Mouse (Mus musculus): ENCODE results near the gene Baz1b. TPM values are rescaled to one million over a fixed set of nuclear protein-coding genes. Genes with fewer than 3 reads are reported as not detected.

The Baz1b gene
- polyA plus RNA-seq, 1 experiment from 2014 or later, result 50.8 TPM

DNA sequence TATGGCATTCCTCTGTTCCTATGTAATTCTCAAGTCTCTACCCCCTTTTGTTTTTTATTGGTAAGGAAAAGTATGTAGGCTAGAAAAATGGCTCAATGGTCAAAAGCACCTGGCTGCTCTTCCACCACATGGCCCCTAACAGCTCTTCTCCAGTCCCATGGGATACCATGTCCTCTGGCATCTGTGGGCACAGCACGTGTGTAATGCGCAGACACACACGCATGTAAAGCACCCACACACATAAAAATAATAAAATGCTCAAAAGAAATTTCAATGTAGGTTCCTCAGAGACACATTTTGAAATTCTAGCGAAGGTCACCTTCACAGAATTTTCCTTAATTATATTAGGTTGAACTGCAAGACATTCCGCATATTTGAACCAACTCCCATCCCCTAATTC is 17.6 kb upstream of the Baz1b start:
- Histone ChIP-seq H3K27me3 (replicated peaks; ENCODE audit: control insufficient read depth, insufficient read depth, low read length) (no peaks in the 10 kb centered on the region), H3K4me2 (peak overlapping the region; percentile 89), H3K9me3 (ENCODE audit: control insufficient read depth, low read length) (no peaks in the 10 kb centered on the region), H3K4me1 (replicated peaks; ENCODE audit: control insufficient read depth, insufficient read depth, low read length) (peaks cover 18% of the 10 kb centered on the region), H3K36me3 (ENCODE audit: control insufficient read depth, insufficient read depth, low read length) (peaks cover 13% of the 10 kb centered on the region), H3K27ac (ENCODE audit: low read depth, low read length) (peak overlapping the region; percentile 91), H3K4me3 (ENCODE audit: low read depth, low read length) (peak overlapping the region; percentile 71), H3K9ac (ENCODE audit: low read depth, low read length) (peak overlapping the region; percentile 88)
- ATAC-seq (replicated peaks; ENCODE audit: low FRiP score), result no peak
- 87% methylated on average over 5 of the region's 5 CpGs for WGBS
- DNase-seq (ENCODE audit: low spot score), result no peak

DNA sequence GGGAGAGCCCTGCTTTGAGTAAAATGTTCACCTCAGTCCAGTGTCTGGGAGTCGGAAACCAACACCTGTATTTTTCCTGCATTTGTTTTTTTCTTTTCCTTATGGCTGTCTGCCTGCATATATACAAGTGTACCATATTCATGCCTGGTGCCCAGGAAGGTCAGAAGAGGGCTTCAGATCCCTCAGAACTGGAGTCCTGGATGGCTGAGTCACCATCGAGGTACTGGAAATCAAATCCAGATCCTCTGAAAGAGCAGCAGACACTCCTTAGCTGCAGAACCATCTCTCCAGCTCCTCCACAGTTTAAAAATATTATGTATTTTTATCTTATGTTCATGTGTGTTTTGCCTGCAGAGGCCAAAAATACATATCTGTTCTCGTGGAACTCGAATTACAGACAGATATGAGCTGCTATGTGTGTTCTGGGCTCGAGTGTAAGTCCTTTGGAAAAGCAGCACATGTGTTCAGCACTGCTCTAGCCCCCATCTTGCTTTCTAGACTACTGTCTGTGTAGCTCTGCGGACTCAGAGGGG is 15.3 kb upstream of the Baz1b start:
- H3K27ac ChIP-seq (ENCODE audit: low read depth, low read length), result no peak overlapping the region
- H3K4me1 ChIP-seq (replicated peaks; ENCODE audit: control insufficient read depth, insufficient read depth, low read length), result peaks cover 18% of the 10 kb centered on the region
- no peak overlapping the region for H3K4me2 ChIP-seq
- no peak overlapping the region for H3K9ac ChIP-seq (ENCODE audit: low read depth, low read length)
- no peak overlapping the region for H3K4me3 ChIP-seq (ENCODE audit: low read depth, low read length)
- ATAC-seq (replicated peaks; ENCODE audit: low FRiP score) (no peak), DNase-seq (ENCODE audit: low spot score) (no peak)
- WGBS, result 87% methylated on average over 6 of the region's 6 CpGs
- no peaks in the 10 kb centered on the region for H3K27me3 ChIP-seq (replicated peaks; ENCODE audit: control insufficient read depth, insufficient read depth, low read length)
- H3K9me3 ChIP-seq (ENCODE audit: control insufficient read depth, low read length), result no peaks in the 10 kb centered on the region
- H3K36me3 ChIP-seq (ENCODE audit: control insufficient read depth, insufficient read depth, low read length), result peaks cover 20% of the 10 kb centered on the region

DNA sequence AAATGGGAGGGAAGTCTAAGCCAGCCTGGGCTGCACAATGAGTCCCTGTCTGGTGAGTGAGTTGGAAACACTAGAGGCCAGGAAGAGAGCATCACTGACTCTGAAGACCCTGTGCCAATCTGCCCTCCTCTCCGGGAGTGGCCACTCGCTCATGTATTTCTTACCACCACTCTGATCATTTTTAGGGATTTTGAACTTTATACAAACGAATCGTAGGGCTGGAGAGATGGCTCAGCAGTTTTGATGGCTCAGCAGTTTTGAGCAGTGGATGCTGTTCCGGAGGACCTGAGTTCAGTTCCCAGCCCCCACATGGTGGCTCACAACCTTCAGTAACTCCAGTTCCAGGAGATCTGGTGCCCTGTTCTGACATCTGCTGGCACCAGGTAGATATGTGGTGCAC is 14.1 kb upstream of the Baz1b start:
- Histone ChIP-seq H3K4me3 (ENCODE audit: low read depth, low read length) (no peak overlapping the region), H3K9me3 (ENCODE audit: control insufficient read depth, low read length) (no peaks in the 10 kb centered on the region), H3K4me2 (no peak overlapping the region), H3K27ac (ENCODE audit: low read depth, low read length) (no peak overlapping the region), H3K27me3 (replicated peaks; ENCODE audit: control insufficient read depth, insufficient read depth, low read length) (no peaks in the 10 kb centered on the region), H3K36me3 (ENCODE audit: control insufficient read depth, insufficient read depth, low read length) (peaks cover 29% of the 10 kb centered on the region), H3K4me1 (replicated peaks; ENCODE audit: control insufficient read depth, insufficient read depth, low read length) (peaks cover 15% of the 10 kb centered on the region), H3K9ac (ENCODE audit: low read depth, low read length) (no peak overlapping the region)
- WGBS, result 96% methylated on average over 5 of the region's 5 CpGs
- ATAC-seq (replicated peaks; ENCODE audit: low FRiP score) (no peak), DNase-seq (ENCODE audit: low spot score) (no peak)

- H3K9ac ChIP-seq (ENCODE audit: low read depth, low read length), result no peak overlapping the region
- peaks cover 39% of the 10 kb centered on the region for H3K36me3 ChIP-seq (ENCODE audit: control insufficient read depth, insufficient read depth, low read length)
- DNase-seq (ENCODE audit: low spot score) (no peak), ATAC-seq (replicated peaks; ENCODE audit: low FRiP score) (no peak)
- H3K4me2 ChIP-seq, result no peak overlapping the region
- no peak overlapping the region for H3K27ac ChIP-seq (ENCODE audit: low read depth, low read length)
- no peaks in the 10 kb centered on the region for H3K27me3 ChIP-seq (replicated peaks; ENCODE audit: control insufficient read depth, insufficient read depth, low read length)
- H3K4me1 ChIP-seq (replicated peaks; ENCODE audit: control insufficient read depth, insufficient read depth, low read length), result peaks cover 5% of the 10 kb centered on the region
- H3K4me3 ChIP-seq (ENCODE audit: low read depth, low read length), result no peak overlapping the region
- no peaks in the 10 kb centered on the region for H3K9me3 ChIP-seq (ENCODE audit: control insufficient read depth, low read length)
Measured at GRCm38 (mm10) chr5:135175086-135175485, 12.0 kb upstream of the Baz1b start.

DNA sequence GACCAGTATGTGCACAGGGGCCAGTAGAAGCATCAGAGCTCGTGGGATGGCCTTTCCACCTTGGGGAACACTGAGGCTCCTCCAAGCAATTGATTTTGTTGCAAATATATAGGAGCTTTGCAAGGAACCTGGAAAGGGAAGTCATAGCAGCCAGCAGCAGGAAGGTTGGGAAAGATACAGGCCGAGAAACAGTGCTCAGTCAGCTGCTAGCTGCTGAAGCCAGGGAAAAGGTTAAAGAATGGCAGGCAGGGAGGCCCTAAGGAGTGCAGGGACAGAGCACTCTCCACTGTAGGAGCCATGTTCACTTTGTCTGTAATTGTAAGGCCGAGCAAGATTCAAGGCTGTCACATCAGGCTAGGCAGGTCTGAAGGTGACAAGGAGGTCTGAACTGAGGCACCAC is 8.5 kb upstream of the Baz1b start:
- Histone ChIP-seq H3K36me3 (ENCODE audit: control insufficient read depth, insufficient read depth, low read length) (peaks cover 47% of the 10 kb centered on the region), H3K4me3 (ENCODE audit: low read depth, low read length) (no peak overlapping the region)

GRCm38 (mm10) chr5:135178996-135179395 is 8.1 kb upstream of the Baz1b start:
- Histone ChIP-seq H3K4me2 (no peak overlapping the region), H3K4me3 (ENCODE audit: low read depth, low read length) (no peak overlapping the region), H3K36me3 (ENCODE audit: control insufficient read depth, insufficient read depth, low read length) (peaks cover 46% of the 10 kb centered on the region), H3K9me3 (ENCODE audit: control insufficient read depth, low read length) (no peaks in the 10 kb centered on the region), H3K27ac (ENCODE audit: low read depth, low read length) (no peak overlapping the region), H3K4me1 (replicated peaks; ENCODE audit: control insufficient read depth, insufficient read depth, low read length) (no peaks in the 10 kb centered on the region), H3K27me3 (replicated peaks; ENCODE audit: control insufficient read depth, insufficient read depth, low read length) (no peaks in the 10 kb centered on the region), H3K9ac (ENCODE audit: low read depth, low read length) (no peak overlapping the region)
- 95% methylated on average over 4 of the region's 4 CpGs for WGBS
- DNase-seq (ENCODE audit: low spot score) (no peak), ATAC-seq (replicated peaks; ENCODE audit: low FRiP score) (no peak)

More for the DNA sequence above, 8.5 kb upstream of the Baz1b start:
- H3K27ac ChIP-seq (ENCODE audit: low read depth, low read length), result no peak overlapping the region
- DNase-seq (ENCODE audit: low spot score), result no peak
- ATAC-seq (replicated peaks; ENCODE audit: low FRiP score), result no peak
- no peaks in the 10 kb centered on the region for H3K9me3 ChIP-seq (ENCODE audit: control insufficient read depth, low read length)
- no peaks in the 10 kb centered on the region for H3K4me1 ChIP-seq (replicated peaks; ENCODE audit: control insufficient read depth, insufficient read depth, low read length)
- no peak overlapping the region for H3K4me2 ChIP-seq
- no peaks in the 10 kb centered on the region for H3K27me3 ChIP-seq (replicated peaks; ENCODE audit: control insufficient read depth, insufficient read depth, low read length)
- WGBS, result 77% methylated on average over 3 of the region's 3 CpGs
- H3K9ac ChIP-seq (ENCODE audit: low read depth, low read length), result no peak overlapping the region

- peaks cover 44% of the 10 kb centered on the region for H3K36me3 ChIP-seq (ENCODE audit: control insufficient read depth, insufficient read depth, low read length)
Measured at GRCm38 (mm10) chr5:135179616-135180015, 7.4 kb upstream of the Baz1b start.

DNA sequence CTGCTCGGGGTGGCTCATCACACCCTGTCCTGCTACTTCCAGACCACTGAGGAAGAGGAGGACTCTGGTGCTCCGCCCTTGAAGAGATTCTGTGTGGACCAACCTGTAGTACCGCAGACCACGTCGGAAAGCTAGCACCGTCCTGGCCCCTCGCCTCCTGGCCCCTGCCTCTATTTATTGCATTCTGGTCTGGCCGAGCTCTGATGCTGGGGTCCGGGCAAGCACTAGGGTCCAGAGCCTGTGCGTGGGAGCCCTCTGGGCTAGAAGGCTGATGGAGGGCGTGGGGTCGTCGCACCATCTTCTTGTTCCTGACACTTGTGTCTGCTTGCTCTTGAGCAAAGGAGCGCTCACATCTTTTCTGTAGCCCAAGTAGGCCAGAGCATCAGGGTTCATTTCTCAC is 6.3 kb upstream of the Baz1b start:
- Histone ChIP-seq H3K27me3 (replicated peaks; ENCODE audit: control insufficient read depth, insufficient read depth, low read length) (no peaks in the 10 kb centered on the region), H3K36me3 (ENCODE audit: control insufficient read depth, insufficient read depth, low read length) (peaks cover 41% of the 10 kb centered on the region), H3K4me3 (ENCODE audit: low read depth, low read length) (no peak overlapping the region), H3K9me3 (ENCODE audit: control insufficient read depth, low read length) (no peaks in the 10 kb centered on the region), H3K4me2 (no peak overlapping the region), H3K4me1 (replicated peaks; ENCODE audit: control insufficient read depth, insufficient read depth, low read length) (0 out of 2 replicates have a peak, but pooled peaks cover 3% of the 10 kb centered on the region), H3K9ac (ENCODE audit: low read depth, low read length) (no peak overlapping the region), H3K27ac (ENCODE audit: low read depth, low read length) (no peak overlapping the region; the same call in 1 of the 2 replicates)
- DNase-seq (ENCODE audit: low spot score) (no peak), ATAC-seq (replicated peaks; ENCODE audit: low FRiP score) (no peak)
- WGBS, result 93% methylated on average over 14 of the region's 14 CpGs

More at GRCm38 (mm10) chr5:135179616-135180015, 7.4 kb upstream of the Baz1b start:
- H3K9me3 ChIP-seq (ENCODE audit: control insufficient read depth, low read length), result no peaks in the 10 kb centered on the region
- H3K27me3 ChIP-seq (replicated peaks; ENCODE audit: control insufficient read depth, insufficient read depth, low read length), result no peaks in the 10 kb centered on the region
- 89% methylated on average over 6 of the region's 7 CpGs for WGBS
- H3K27ac ChIP-seq (ENCODE audit: low read depth, low read length), result no peak overlapping the region
- H3K4me3 ChIP-seq (ENCODE audit: low read depth, low read length), result no peak overlapping the region
- DNase-seq (ENCODE audit: low spot score) (no peak), ATAC-seq (replicated peaks; ENCODE audit: low FRiP score) (no peak)
- H3K9ac ChIP-seq (ENCODE audit: low read depth, low read length), result no peak overlapping the region
- H3K4me2 ChIP-seq, result no peak overlapping the region
- no peaks in the 10 kb centered on the region for H3K4me1 ChIP-seq (replicated peaks; ENCODE audit: control insufficient read depth, insufficient read depth, low read length)

DNA sequence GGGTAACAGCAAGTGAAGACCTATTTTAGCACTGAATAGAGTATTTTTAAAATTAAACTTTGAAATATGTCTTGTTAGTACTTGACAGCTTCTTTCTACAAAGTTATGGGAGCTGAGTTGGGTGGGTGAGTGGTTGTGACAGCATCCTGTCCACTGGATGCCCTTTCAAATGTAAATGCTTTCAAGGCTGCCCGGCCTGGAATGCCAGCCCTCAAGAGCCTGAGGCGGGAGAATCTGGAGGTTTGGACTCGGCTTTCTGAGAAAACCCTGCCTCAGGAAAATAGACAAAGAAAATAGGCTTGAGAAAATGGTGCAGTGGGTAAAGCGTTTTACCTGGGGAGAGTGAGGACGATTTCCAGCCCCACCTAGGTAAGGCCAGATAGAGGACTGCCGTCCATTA is 5.3 kb upstream of the Baz1b start:
- no peaks in the 10 kb centered on the region for H3K9me3 ChIP-seq (ENCODE audit: control insufficient read depth, low read length)
- DNase-seq (ENCODE audit: low spot score) (no peak), ATAC-seq (replicated peaks; ENCODE audit: low FRiP score) (no peak)
- no peak overlapping the region for H3K4me3 ChIP-seq (ENCODE audit: low read depth, low read length)
- no peak overlapping the region for H3K27ac ChIP-seq (ENCODE audit: low read depth, low read length)
- no peak overlapping the region for H3K4me2 ChIP-seq
- WGBS, result 85% methylated on average over 6 of the region's 6 CpGs
- H3K4me1 ChIP-seq (replicated peaks; ENCODE audit: control insufficient read depth, insufficient read depth, low read length), result 0 out of 2 replicates have a peak, but pooled peaks cover 8% of the 10 kb centered on the region
- H3K36me3 ChIP-seq (ENCODE audit: control insufficient read depth, insufficient read depth, low read length), result peaks cover 38% of the 10 kb centered on the region
- H3K27me3 ChIP-seq (replicated peaks; ENCODE audit: control insufficient read depth, insufficient read depth, low read length), result no peaks in the 10 kb centered on the region
- H3K9ac ChIP-seq (ENCODE audit: low read depth, low read length), result no peak overlapping the region; the same call in 1 of the 2 replicates

Measured in liver, embryonic 11.5 days (tissue).